Mouse (Mus musculus): Measurements from ENCODE around the gene Ngdn.
"Not testable (repeated sequence)": the region's sequence is repeated elsewhere in the genome, so short reads cannot be mapped to it uniquely, and the experiment has no call there.

Ngdn gene

DNA sequence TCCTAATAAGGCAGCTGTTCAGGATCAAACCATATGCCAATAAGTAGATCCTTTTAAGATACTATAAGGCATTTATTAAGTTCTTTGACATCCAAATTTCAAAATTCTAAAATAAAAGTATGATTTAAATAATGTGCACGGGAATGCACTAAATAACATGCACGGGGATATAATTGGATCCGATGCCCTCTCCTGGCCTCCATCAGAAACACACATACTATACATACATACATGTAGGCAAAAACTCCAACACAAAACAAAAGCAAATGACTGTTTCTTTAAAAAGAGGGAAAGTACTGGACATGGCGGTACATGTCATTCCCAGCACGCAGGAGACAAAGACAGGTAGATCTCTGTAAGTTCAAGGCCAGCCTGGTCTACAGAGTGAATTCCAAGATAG is 15.4 kb upstream of the Ngdn start:
- DNase-seq (ENCODE audit: low spot score) = not testable (repeated sequence)

DNA sequence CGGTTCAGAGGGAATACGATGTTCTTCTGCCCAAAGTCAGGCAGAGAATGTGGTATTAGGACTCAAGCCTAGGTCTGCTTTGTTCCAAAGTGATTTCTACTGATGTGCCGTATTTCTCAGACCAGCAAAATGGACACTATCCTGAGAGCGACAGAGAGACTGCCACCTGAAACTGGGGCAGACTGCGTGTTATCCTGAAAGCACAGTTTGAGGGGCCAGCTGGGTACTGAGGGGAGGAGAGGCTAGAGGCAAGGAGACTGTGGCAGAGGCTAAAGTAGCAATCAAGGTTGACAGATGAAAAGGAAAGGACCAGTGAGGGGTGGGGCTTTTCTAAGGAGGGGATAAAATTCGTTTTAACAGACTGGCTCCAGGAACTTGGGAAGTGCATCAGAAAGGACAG is 14.4 kb upstream of the Ngdn start:
- DNase-seq (ENCODE audit: low spot score) = no peak

DNA sequence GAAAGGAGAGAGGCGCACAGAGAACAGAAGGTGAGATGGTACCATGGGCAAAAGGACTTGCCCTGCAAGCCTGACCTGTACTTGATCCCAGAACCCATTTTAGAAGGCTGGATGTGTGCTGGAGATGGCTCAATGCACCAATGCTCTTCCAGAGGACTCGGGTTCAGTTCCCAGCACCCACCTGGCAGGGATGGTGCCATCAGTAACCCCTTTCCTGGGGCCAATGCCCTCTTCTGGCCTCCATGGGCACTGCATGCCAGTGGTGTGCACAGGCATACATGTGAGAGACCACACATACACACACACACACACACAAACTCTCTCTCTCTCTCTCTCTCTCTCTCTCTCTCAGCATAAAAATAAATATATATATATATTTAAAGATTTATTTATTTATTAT is 13.8 kb upstream of the Ngdn start:
- no peak for DNase-seq (ENCODE audit: low spot score)

DNA sequence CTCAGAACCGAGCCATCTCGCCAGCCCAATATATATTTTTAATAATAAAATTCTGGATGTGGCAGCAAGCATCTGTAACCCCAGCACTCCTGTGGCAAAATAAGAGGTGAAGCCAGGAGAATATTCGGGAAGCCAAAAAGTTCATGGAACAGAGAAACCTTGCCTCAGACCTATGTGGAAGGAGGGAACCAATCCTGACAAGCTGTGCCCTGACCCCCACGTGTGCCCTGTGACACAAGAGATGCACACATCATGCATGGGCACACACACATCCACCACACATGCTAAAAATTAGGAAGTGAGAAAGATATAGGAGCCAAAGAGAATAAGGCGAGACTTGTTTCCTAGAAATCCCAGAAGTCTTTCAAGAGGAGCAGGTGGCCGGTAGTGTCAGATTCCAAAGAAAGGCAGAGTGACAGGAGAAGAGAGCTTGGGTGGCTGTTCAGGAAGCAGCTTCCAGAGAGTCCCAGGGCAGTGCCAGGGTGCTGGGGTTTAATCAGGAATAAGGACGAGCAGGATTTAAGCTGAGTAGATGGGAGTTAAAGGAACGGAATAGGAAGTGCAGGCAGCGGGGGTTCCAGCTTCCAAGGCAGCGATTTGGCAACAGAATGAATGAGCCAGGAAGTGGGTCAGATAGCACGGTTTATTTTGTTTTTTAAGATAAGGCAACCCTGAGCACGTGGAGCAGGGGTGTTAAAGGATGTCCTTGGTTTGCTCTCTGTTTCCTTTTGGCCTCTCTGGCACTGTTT is 13.1 kb upstream of the Ngdn start:
- no peak for DNase-seq (ENCODE audit: low spot score)

DNA sequence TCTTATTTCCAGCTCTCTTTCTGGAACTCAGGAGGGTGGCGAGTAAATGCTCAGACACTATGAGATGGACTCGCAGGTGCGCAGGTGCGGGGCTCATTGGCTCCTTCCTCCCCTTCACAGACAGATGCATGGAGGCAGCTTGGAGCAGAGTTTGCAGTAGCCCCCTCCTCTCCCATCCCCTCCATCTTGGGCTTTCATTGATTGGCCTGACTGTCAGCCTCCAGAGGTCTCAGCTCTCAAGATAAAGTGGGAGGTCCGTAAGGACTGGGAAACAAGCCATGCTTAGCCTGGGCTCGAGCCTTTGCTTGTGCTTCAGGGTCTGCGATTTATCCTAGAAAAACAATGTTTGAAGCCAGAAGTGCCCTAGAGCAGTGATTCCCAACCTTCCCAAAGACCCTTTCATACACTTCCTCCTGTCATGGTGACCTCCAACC is 12.6 kb upstream of the Ngdn start:
- no peak for DNase-seq (ENCODE audit: low spot score)

DNA sequence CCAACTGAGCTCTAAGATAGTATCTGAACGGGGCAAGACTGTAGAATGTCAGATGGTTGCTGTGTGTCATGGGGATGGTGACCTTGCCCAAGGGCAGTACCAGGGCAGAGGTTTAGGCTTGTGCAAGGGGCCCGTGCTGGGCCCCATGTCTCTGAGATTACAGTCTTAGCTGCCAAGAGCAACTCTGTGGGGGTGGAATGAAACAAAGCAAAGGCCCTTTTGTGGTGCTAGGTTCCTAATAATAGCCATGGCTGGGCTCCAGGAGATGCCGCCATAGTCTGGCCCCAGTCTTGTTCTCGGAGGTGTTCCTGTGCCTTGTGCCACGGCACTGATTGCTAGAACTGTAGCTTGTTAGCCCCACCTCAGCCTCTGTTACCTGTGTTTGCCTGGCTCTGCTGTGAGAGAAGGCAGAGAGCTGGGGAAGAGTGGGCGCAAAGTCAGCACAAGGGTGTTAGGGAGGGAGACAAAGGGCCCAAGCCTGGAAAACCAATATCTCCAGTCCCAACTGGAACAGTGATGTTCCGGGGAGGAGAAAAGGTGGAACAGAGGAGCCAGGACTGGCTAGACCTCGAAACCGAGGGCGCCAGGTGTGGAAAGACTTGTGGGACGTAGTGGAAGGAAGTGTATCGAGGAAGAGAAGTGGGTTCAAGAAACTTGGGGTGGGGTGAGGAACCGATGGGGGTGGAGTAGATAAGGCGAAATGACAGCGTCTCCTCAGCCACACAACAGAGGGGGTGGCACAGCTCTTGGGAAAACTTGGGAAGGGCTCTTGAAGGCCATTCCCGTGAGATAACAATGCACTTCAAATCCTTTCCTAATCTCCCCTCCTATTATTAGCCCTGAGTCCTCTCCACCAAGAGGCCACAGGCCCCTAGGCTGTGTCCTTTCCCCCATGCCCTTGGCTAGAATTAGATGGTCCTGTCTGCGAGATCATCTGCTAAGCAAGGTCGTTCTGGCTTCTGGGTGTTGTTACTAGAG is 11.1 kb upstream of the Ngdn start:
- peak; percentile 32 for DNase-seq (ENCODE audit: low spot score)

DNA sequence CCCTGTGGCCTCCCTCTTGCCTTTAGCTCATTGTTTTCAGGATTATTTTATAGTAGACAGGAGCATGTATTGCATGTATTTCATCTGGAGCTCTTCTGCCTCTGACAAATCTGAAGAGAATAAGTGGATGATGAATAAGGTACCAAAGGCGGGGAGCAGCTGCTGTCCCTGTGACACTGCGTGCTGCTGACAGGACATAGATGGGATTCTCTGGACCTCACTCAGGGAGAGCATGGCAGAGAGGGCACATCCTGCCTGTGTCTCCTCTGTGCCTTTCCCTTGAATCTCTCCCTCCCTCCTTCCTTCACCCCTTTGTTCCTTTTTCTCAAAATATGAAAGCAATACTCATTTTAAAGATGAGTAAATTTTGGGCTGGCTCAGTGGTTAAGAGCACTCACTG is 9.7 kb upstream of the Ngdn start:
- no peak for DNase-seq (ENCODE audit: low spot score)

DNA sequence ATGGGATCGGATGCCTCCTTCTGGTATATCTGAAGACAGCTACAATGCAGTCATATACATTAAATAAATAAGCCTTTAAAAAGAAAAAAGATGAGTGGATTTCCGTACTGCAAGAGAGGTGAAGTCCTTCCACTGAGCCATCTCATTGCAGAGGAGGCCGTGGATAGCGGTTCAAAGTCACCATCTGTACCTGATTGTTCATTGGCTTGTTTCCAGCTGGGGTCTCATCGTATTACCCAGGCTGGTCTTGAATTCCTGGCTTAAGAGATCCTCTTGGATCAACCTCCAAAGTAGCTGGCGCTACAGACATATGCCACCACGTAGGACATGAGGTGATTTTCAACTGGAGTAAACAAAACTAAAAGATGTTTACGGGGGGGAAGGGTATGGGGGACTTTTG is 9.3 kb upstream of the Ngdn start:
- no peak for DNase-seq (ENCODE audit: low spot score)

DNA sequence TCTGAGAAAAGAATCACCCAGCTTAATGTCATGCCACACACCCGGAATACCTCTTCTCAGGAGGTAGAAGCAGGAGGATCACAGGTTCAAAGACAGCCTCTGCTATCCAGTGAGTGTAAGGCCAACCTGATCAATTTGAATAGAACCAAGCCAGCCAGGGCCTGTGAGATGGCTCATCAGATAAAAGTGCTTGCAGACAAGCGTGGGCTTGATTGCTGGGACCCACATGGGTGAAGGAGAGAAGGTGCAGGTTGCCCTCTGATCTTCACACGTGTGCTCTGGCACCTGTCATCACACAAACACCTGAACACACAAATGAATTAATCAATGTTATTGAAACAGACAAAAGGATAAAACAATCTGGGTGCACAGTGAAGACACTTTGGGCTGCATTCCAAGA is 8.7 kb upstream of the Ngdn start:
- DNase-seq (ENCODE audit: low spot score) = no peak

DNA sequence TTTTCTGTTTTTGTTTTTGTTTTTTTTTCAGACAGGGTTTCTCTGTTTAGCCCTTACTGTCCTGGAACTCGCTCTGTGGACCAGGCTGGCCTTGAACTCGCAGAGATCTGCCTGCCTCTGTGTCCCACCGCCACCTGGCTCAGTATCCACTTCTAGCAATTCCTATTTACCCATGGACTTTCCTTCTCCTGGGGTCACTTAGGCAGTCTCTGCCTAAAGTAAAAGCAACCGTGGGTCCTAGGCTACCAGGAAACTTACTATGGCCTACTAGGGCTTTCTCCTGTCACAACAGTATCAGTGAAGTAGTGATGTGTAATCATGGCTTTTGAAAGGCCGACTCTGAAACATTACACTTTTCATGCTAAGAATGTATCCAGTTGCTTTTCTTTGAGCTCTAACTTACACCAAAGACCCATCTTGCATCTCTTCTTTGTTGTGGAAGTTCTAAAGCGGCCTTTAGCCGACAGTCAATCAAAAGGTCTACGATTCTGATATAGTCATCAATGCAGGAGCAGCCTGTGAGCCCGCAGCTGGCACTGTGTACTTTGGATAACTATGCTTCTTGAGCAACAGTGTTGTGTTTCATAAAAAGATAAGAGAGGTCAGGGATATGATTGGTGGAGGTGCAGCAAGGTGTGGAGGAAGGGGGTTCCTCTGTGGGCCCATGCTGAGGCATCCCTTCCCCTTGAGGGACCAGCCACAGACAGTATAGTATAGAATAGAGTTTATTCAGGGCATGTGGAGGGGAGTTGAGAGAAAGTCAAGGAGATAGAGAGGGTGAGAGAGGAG is 7.9 kb upstream of the Ngdn start:
- DNase-seq (ENCODE audit: low spot score) = no peak

DNA sequence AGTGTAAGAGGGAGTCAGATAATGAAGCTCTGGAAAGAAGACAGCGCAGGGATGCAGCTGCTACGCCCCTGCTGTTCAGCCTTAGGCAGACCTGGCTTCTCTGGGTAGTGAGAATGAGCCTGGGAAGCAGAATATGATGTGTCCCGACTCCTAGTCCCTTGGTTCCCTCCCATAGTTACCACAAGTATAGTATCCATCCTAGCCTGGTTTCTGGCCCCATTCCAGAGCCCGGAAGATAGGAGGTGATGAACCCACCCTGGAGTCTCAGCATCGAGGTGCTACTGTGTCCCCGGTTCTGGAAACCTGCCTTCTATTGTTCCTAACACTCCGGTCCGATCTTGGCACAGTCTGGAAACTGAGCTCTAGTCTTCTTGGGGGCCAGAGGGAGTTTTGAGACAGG is 6.8 kb upstream of the Ngdn start:
- no peak for DNase-seq (ENCODE audit: low spot score)

DNA sequence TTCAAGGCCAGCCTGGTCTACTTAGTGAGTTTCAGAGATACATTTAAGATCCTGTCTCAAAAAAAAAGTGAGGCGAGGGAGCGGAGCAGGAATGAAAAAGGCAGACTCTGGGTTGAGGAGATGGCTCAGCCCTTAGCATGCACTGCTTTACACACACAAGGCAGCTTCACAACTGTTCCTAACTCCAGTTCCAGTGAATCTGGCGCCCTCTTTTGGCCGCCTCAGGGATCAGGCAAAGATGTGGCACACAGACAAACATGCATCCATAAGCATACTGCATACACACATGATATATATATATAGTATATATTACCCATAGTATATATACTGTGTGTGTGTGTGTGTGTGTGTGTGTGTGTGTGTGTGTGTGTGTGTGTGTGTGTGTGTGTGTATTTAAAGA is 4.1 kb upstream of the Ngdn start:
- no peak for DNase-seq (ENCODE audit: low spot score)

DNA sequence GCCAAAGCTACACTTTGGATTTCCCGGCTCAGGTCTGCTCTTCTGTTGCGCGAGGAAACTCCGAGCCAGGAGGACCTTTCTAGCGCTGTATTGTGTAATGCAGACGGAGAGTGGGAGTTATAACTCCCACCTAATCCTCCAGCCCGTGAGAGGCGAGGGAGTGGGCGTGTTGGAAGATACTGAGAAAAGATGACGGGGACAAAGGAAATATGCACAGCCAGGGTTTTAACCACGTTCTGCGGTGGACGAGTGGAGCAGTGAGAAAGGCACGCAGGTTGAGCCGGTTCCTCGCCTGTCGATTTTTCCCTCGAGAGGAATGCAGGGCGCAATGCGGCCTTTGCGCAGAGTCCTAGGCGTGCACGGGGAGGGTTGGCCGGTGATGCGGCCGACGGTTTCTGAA is 663 bp upstream of the Ngdn start:
- DNase-seq (ENCODE audit: low spot score) = peak; percentile 56

DNA sequence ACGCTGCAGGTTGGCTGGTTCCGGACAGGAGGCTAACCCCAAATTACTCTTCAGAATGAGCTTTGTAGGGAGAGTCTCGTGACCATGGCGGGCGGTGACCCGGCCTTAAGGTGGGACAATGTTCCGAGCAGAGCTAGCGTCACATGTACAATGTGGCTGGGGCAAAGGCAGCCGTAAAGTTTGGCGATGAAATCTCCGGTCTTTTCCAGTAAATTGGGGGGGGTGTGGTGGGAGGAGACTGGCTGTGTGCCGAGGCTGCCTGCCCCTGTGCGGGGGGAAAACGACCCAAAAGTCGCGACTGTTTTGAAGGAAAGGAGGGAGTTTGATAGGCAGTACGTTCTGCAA is 485 bp downstream of the Ngdn start:
- DNase-seq (ENCODE audit: low spot score) = no peak

DNA sequence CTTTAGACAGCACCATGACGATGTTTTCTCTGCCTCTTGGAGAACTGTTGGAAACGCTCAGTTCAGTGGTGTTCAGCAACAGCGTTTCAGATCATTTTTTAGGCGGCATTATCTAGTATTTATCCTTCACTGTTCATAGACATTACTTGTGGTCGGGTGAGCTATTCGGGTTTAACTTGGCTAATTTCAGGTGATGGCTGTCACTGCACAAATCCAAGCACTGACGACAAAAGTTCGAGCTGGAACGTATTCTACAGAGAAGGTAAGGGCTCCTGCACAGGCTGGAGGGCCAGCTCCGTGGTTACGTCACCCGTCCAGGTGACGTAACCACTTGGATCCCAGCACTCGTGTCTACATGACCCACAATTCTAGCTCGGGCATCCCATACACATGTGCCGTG is 1.6 kb downstream of the Ngdn start:
- DNase-seq (ENCODE audit: low spot score) = no peak

DNA sequence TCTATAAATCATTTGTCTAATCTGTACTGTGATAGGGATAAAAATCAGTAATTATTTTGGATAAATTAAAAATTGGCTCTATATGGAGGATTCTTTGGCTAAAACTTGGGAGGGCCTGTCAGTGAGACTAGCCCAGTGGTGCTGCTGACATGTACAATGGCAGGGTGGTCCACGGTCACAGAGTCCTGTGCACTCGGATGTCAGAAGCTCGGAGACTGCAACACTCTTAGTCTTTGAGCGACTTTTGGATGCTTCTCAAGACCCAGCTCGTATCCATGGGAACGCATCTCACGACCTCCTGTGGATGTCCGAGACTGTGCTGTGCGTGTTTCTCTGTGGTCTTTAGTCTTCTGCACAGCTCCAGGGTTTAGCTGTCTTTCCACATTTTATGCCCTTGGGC is 5.1 kb downstream of the Ngdn start:
- DNase-seq (ENCODE audit: low spot score) = no peak

DNA sequence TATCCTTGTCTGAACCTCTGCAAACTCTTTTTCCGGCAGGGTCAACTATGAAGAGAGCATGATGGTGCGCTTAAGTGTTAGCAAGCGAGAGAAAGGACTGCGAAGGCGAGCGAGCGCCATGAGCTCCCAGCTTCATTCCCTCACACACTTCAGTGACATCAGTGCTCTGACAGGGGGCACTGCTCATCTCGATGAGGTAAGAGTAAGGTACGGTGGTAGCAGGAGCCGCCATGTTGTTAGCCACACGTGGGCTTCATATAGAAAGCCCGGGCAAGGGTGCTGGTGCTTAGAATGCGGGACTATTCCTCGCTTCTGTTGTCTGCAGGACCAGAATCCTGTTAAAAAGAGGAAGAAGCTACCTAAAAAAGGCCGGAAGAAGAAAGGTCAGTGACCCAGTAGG is 7.8 kb downstream of the Ngdn start:
- DNase-seq (ENCODE audit: low spot score) = no peak

DNA sequence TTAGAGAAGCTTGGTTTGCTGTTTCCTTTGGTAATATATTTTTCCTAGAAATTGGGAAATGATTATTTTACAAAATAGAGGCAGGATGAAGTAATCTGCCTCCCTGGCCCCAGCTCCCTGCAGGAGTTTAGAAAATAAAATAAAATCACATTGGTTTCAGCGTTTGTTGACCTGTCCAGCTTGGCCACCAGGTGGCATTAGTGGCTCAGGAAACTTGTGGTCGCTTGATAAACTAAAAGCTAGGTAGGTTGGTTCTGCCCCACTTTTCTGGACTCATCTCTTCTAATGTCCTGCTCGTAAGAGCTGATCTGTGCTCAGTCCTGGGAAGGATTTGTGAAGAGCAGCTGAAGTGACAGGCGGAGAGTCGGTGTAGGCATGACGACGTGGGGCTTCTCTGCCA is 9.0 kb downstream of the Ngdn start:
- DNase-seq (ENCODE audit: low spot score) = peak; percentile 35

DNA sequence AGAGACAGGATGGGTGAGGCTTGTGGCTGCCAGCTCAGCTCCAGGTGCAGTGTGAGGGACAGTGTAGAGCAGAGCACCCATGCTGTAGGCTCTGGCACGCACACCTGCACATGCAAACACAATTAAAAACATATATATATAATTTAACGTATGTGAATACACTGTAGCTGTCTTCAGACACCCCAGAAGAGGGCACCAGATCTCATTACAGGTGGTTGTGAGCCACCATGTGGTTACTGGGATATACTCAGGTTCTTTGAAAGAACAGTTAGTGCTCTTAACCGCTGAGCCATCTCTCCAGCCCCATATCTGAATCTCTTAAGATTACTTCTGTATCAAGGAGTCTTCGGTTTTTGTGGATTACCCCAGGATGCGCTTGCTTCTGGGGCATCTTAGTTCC is 10.3 kb downstream of the Ngdn start:
- DNase-seq (ENCODE audit: low spot score) = no peak

DNA sequence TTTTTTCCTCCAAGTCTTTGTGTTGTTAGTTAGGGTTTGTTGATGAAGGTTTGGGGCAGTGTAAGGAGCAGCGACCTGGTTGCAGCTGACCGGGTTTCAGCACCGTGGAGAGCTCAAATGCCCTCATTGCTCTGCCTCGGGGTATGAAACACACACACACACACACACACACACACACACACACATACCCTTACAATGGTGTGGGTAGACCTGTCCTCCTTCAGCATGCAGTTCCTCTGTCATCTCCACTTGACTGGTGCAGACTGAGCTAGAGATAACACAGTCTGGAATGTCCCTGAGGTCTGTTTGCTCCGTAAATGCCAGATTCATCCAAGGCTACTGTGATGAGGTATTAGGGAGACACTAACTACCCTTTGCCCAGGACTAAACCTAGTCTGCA is 12.0 kb downstream of the Ngdn start:
- no peak for DNase-seq (ENCODE audit: low spot score)

DNA sequence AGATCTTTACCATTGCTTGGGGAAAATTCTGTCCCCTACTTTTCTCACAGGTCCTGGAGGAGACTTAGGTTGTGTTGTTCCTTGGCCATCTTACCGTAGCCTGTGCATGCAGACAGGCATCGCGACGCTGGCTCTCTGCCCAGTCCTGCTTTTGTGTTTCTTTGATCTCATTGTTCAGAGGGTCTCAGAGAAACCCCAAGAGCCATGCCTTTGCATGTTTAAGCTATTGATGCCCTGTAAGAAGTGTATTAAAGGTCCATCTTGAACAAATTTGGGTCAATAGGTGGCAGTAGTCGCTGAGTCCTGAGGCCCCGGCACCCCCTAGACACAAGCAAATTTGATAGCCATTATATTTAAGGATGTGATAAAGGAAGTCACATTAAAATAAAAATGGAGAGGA is 12.4 kb downstream of the Ngdn start:
- no peak for DNase-seq (ENCODE audit: low spot score)

DNA sequence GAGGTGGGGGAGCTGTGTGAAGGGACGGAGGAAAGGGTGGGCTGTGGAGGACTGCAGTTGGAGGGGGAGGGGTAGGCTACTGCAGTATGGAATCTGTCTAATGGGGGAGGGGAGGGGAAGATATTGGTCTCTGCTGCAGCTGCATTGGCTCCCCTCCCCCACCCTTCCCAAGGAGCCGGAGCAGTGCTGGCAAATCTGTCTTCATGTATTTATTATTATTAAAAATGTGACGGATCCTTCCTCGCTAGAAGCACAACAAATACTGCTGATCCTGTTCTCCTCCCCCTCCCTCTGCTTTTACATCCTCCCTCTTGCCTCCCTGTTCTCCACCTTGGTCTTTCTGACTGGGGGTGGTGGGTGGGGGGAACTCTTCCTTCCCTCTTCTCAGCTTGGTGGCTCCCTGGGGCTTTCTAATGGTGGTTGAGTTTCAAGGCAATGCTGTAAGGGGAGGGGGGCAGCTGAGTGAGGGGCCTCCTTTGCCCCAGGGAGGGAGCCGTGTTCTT is 13.1 kb downstream of the Ngdn start:
- DNase-seq (ENCODE audit: low spot score) = no peak

All from lung, postnatal 25 days (tissue).